Mouse (Mus musculus): Measurements from ENCODE around the gene Plbd1.

DNA sequence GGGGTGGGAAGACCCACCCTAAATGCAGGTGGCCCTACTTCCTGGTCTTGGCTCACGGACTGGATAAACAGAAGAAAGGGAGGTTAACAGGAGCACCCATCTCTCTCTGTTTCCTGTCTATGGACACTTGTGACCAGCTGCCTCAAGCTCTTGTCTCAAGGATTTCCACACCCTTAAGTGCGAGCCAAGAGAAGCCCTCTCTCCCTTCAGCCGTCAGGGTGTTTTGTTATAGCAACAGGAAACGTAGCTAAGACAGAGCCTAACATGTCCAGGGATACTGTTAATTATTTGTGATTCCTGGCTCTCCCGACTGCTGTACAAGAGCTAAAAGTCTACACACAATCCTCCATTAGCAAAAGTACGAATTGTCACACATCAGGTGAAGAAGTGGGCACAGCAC is 28.0 kb downstream of the Plbd1 start:
- TF ChIP-seq GATA1 (IDR thresholded peaks at IDR 0.05; ENCODE audit: borderline replicate concordance, low read length), result no peak
- no peak for TF ChIP-seq FLI1 (IDR thresholded peaks at IDR 0.05; ENCODE audit: low read length)

All from megakaryocyte, embryonic 14.5 days (primary cell).